Mouse (Mus musculus): ENCODE results near the gene Usp20. TPM values are rescaled to one million over a fixed set of nuclear protein-coding genes. Genes with fewer than 3 reads are reported as not detected.

Usp20 gene
- total and polyA plus RNA-seq, 3 experiments = 8.2 to 16.6 (median 9.4) TPM

- peaks cover 91% of the 10 kb centered on the region for H3K36me3 ChIP-seq (replicated peaks)
- ATAC-seq (ENCODE audit: extremely low read depth, insufficient number of reproducible peaks, low FRiP score, poor library complexity, severe bottlenecking) = no peak
Observed at GRCm38 (mm10) chr2:31041386-31041785, 59.3 kb downstream of the Usp20 start.

GRCm38 (mm10) chr2:31042881-31043280 is 60.8 kb downstream of the Usp20 start:
- ATAC-seq (ENCODE audit: extremely low read depth, insufficient number of reproducible peaks, low FRiP score, poor library complexity, severe bottlenecking) = no peak
- H3K4me3 ChIP-seq (ENCODE audit: low read depth, low read length) = no peak overlapping the region
- no peak for TF ChIP-seq TAL1 (conservative IDR thresholded peaks at IDR 0.05; ENCODE audit: low read depth, low read length)
- no peak for TF ChIP-seq CTCF (IDR thresholded peaks at IDR 0.05; ENCODE audit: low read depth, low read length)
- no peak for TF ChIP-seq GATA1 (IDR thresholded peaks at IDR 0.05; ENCODE audit: borderline replicate concordance, low read length)
- TF ChIP-seq GATA2 (IDR thresholded peaks at IDR 0.05; ENCODE audit: borderline replicate concordance, low read depth, low read length) = no peak
- no peak for TF ChIP-seq POLR2AphosphoS5 (IDR thresholded peaks at IDR 0.05; ENCODE audit: insufficient replicate concordance, low read depth, low read length)
- no peak for DNase-seq (ENCODE audit: low spot score)
- H3K36me3 ChIP-seq (replicated peaks) = peaks cover 95% of the 10 kb centered on the region
- peaks cover 5% of the 10 kb centered on the region for H3K9me3 ChIP-seq (replicated peaks)
- H3K27me3 ChIP-seq (ENCODE audit: insufficient read depth, low read length) = no peaks in the 10 kb centered on the region
- peaks cover 6% of the 10 kb centered on the region for H3K4me1 ChIP-seq (ENCODE audit: insufficient read depth, low read depth, low read length)

More at GRCm38 (mm10) chr2:31041386-31041785, 59.3 kb downstream of the Usp20 start:
- no peak for DNase-seq (ENCODE audit: low spot score)
- Histone ChIP-seq H3K27me3 (ENCODE audit: insufficient read depth, low read length) (no peaks in the 10 kb centered on the region), H3K9me3 (replicated peaks) (peaks cover 5% of the 10 kb centered on the region), H3K4me3 (ENCODE audit: low read depth, low read length) (no peak overlapping the region), H3K4me1 (ENCODE audit: insufficient read depth, low read depth, low read length) (peaks cover 6% of the 10 kb centered on the region)
- TF ChIP-seq POLR2AphosphoS5 (IDR thresholded peaks at IDR 0.05; ENCODE audit: insufficient replicate concordance, low read depth, low read length) (no peak), CTCF (IDR thresholded peaks at IDR 0.05; ENCODE audit: low read depth, low read length) (no peak), GATA1 (IDR thresholded peaks at IDR 0.05; ENCODE audit: borderline replicate concordance, low read length) (no peak), TAL1 (conservative IDR thresholded peaks at IDR 0.05; ENCODE audit: low read depth, low read length) (no peak), GATA2 (IDR thresholded peaks at IDR 0.05; ENCODE audit: borderline replicate concordance, low read depth, low read length) (no peak)

GRCm38 (mm10) chr2:31043856-31044255 is 61.8 kb downstream of the Usp20 start:
- Histone ChIP-seq H3K27me3 (ENCODE audit: insufficient read depth, low read length) (no peaks in the 10 kb centered on the region), H3K4me3 (ENCODE audit: low read depth, low read length) (no peak overlapping the region), H3K4me1 (ENCODE audit: insufficient read depth, low read depth, low read length) (peaks cover 11% of the 10 kb centered on the region), H3K36me3 (replicated peaks) (peaks cover 94% of the 10 kb centered on the region), H3K9me3 (replicated peaks) (peaks cover 5% of the 10 kb centered on the region)
- DNase-seq (ENCODE audit: low spot score) (no peak), ATAC-seq (ENCODE audit: extremely low read depth, insufficient number of reproducible peaks, low FRiP score, poor library complexity, severe bottlenecking) (no peak)
- TF ChIP-seq TAL1 (conservative IDR thresholded peaks at IDR 0.05; ENCODE audit: low read depth, low read length) (no peak), POLR2AphosphoS5 (IDR thresholded peaks at IDR 0.05; ENCODE audit: insufficient replicate concordance, low read depth, low read length) (no peak), GATA2 (IDR thresholded peaks at IDR 0.05; ENCODE audit: borderline replicate concordance, low read depth, low read length) (no peak)

GRCm38 (mm10) chr2:31048037-31048436 is 66.0 kb downstream of the Usp20 start:
- no peaks in the 10 kb centered on the region for H3K9me3 ChIP-seq (replicated peaks)
- ATAC-seq (ENCODE audit: extremely low read depth, insufficient number of reproducible peaks, low FRiP score, poor library complexity, severe bottlenecking) (no peak), DNase-seq (ENCODE audit: low spot score) (no peak)
- TF ChIP-seq TAL1 (conservative IDR thresholded peaks at IDR 0.05; ENCODE audit: low read depth, low read length) (no peak), CTCF (IDR thresholded peaks at IDR 0.05; ENCODE audit: low read depth, low read length) (no peak), POLR2AphosphoS5 (IDR thresholded peaks at IDR 0.05; ENCODE audit: insufficient replicate concordance, low read depth, low read length) (no peak)
- no peak overlapping the region for H3K4me3 ChIP-seq (ENCODE audit: low read depth, low read length)
- H3K4me1 ChIP-seq (ENCODE audit: insufficient read depth, low read depth, low read length) = peaks cover 10% of the 10 kb centered on the region
- peaks cover 94% of the 10 kb centered on the region for H3K36me3 ChIP-seq (replicated peaks)
- H3K27me3 ChIP-seq (ENCODE audit: insufficient read depth, low read length) = no peaks in the 10 kb centered on the region

- H3K4me3 ChIP-seq (ENCODE audit: low read depth, low read length) = no peak overlapping the region
- peaks cover 2% of the 10 kb centered on the region; the same call in 1 of the 2 replicates for H3K9me3 ChIP-seq (replicated peaks)
- H3K4me1 ChIP-seq (ENCODE audit: insufficient read depth, low read depth, low read length) = peaks cover 5% of the 10 kb centered on the region
- no peak for DNase-seq (ENCODE audit: low spot score)
- H3K27me3 ChIP-seq (ENCODE audit: insufficient read depth, low read length) = no peaks in the 10 kb centered on the region
- no peak for TF ChIP-seq CTCF (IDR thresholded peaks at IDR 0.05; ENCODE audit: low read depth, low read length)
- no peak for TF ChIP-seq TAL1 (conservative IDR thresholded peaks at IDR 0.05; ENCODE audit: low read depth, low read length)
- TF ChIP-seq POLR2AphosphoS5 (IDR thresholded peaks at IDR 0.05; ENCODE audit: insufficient replicate concordance, low read depth, low read length) = no peak
- no peak for TF ChIP-seq GATA2 (IDR thresholded peaks at IDR 0.05; ENCODE audit: borderline replicate concordance, low read depth, low read length)
- no peak for TF ChIP-seq GATA1 (IDR thresholded peaks at IDR 0.05; ENCODE audit: borderline replicate concordance, low read length)
- no peak for ATAC-seq (ENCODE audit: extremely low read depth, insufficient number of reproducible peaks, low FRiP score, poor library complexity, severe bottlenecking)
- peaks cover 97% of the 10 kb centered on the region for H3K36me3 ChIP-seq (replicated peaks)
Observed at GRCm38 (mm10) chr2:31052441-31052840, 70.4 kb downstream of the Usp20 start.

GRCm38 (mm10) chr2:31053426-31053825 is 71.3 kb downstream of the Usp20 start:
- Histone ChIP-seq H3K4me3 (ENCODE audit: low read depth, low read length) (no peak overlapping the region), H3K9me3 (replicated peaks) (peaks cover 2% of the 10 kb centered on the region; the same call in 1 of the 2 replicates), H3K4me1 (ENCODE audit: insufficient read depth, low read depth, low read length) (peaks cover 4% of the 10 kb centered on the region), H3K36me3 (replicated peaks) (peaks cover 99% of the 10 kb centered on the region), H3K27me3 (ENCODE audit: insufficient read depth, low read length) (no peaks in the 10 kb centered on the region)
- ATAC-seq (ENCODE audit: extremely low read depth, insufficient number of reproducible peaks, low FRiP score, poor library complexity, severe bottlenecking) (no peak), DNase-seq (ENCODE audit: low spot score) (no peak)
- TF ChIP-seq GATA1 (IDR thresholded peaks at IDR 0.05; ENCODE audit: borderline replicate concordance, low read length) = no peak

- Histone ChIP-seq H3K36me3 (replicated peaks) (peaks cover 99% of the 10 kb centered on the region), H3K4me1 (ENCODE audit: insufficient read depth, low read depth, low read length) (no peaks in the 10 kb centered on the region), H3K4me3 (ENCODE audit: low read depth, low read length) (no peak overlapping the region), H3K27me3 (ENCODE audit: insufficient read depth, low read length) (no peaks in the 10 kb centered on the region), H3K9me3 (replicated peaks) (peaks cover 2% of the 10 kb centered on the region; the same call in 1 of the 2 replicates)
- no peak for DNase-seq (ENCODE audit: low spot score)
- ATAC-seq (ENCODE audit: extremely low read depth, insufficient number of reproducible peaks, low FRiP score, poor library complexity, severe bottlenecking) = no peak
- TF ChIP-seq CTCF (IDR thresholded peaks at IDR 0.05; ENCODE audit: low read depth, low read length) = no peak
- TF ChIP-seq POLR2AphosphoS5 (IDR thresholded peaks at IDR 0.05; ENCODE audit: insufficient replicate concordance, low read depth, low read length) = no peak
- no peak for TF ChIP-seq GATA2 (IDR thresholded peaks at IDR 0.05; ENCODE audit: borderline replicate concordance, low read depth, low read length)
- TF ChIP-seq TAL1 (conservative IDR thresholded peaks at IDR 0.05; ENCODE audit: low read depth, low read length) = no peak
Observed at GRCm38 (mm10) chr2:31053851-31054340, 71.8 kb downstream of the Usp20 start.

Measured in G1E (cell line).